Mouse (Mus musculus) large intestine, adult 2 months (tissue): ENCODE measurements around the gene Wwc1. TPM values are rescaled to one million over a fixed set of nuclear protein-coding genes. Genes with fewer than 3 reads are reported as not detected.

Source experiments
- polyA plus RNA-seq: library from polyadenylated mRNA; depleted of rRNA; stranded (reverse); fragments of >200 nt; gene quantifications from 2 replicates; pipeline ENCODE4 v1.2.3, GENCODE M21; 2012; rRNA removed

The Wwc1 gene
- polyA plus RNA-seq, 1 experiment: 20.3 TPM

Other genes starting within 250 kb of the Wwc1 start
- 7.8 and 11.7 TPM in 2 replicates for gene Pank3, start 211.0 kb downstream of the Wwc1 start, polyA plus RNA-seq
- 0.10 TPM in 2 replicates for gene Fbll1, start 181.6 kb downstream of the Wwc1 start, polyA plus RNA-seq
- 37.2 and 37.3 TPM in 2 replicates for gene Rars, start 146.0 kb downstream of the Wwc1 start, polyA plus RNA-seq